Mouse (Mus musculus): ENCODE results near the gene Gm3047.
"Not testable (repeated sequence)": the region's sequence is repeated elsewhere in the genome, so short reads cannot be mapped to it uniquely, and the experiment has no call there.

Gm3047 gene

GRCm38 (mm10) chr14:4555105-4555504, at the start of gene Gm3047:
Gene Gm3047 (plus strand): TSS chr14:4555405.
- CTCF ChIA-PET: not testable (repeated sequence)

More at GRCm38 (mm10) chr14:4555105-4555504, at the start of gene Gm3047:
- POLR2A ChIA-PET: not testable (repeated sequence)
